Mouse (Mus musculus) bone marrow macrophage, adult 2 months (primary cell): Measurements from ENCODE around the gene Fam129a. TPM values are rescaled to one million over a fixed set of nuclear protein-coding genes. Genes with fewer than 3 reads are reported as not detected.

Experiments used
- H3K27ac ChIP-seq: 2 replicates; pipeline ENCODE4 v1.5.1; 2012; ENCODE audit warnings: low read depth, low read length; ENCODE audit not compliant: insufficient read depth
- H3K4me1 ChIP-seq: 2 replicates; pipeline ENCODE4 v1.6.1; 2012; ENCODE audit warnings: low read length; ENCODE audit not compliant: control insufficient read depth, insufficient read depth
- H3K4me3 ChIP-seq: 2 replicates; pipeline ENCODE4 v1.5.1; 2012; ENCODE audit warnings: mild to moderate bottlenecking, low read length, moderate library complexity; ENCODE audit not compliant: insufficient read depth
- CTCF ChIP-seq: IDR thresholded peaks from 2 replicates; pipeline ENCODE4 v1.5.1; 2012; ENCODE audit warnings: low read depth, mild to moderate bottlenecking, low read length, moderate library complexity
- POLR2A ChIP-seq: IDR thresholded peaks from 2 replicates; pipeline ENCODE4 v1.6.1; 2012; ENCODE audit warnings: mild to moderate bottlenecking, low read depth, low read length, borderline replicate concordance
- polyA plus RNA-seq: library from polyadenylated mRNA; stranded (reverse); fragments of >200 nt; gene quantifications from 2 replicates; pipeline ENCODE4 v1.2.4, GENCODE M21; 2012; ENCODE audit not compliant: missing spikeins, insufficient read depth, insufficient read length

The Fam129a gene
- polyA plus RNA-seq, 1 experiment: 56.4 TPM

DNA sequence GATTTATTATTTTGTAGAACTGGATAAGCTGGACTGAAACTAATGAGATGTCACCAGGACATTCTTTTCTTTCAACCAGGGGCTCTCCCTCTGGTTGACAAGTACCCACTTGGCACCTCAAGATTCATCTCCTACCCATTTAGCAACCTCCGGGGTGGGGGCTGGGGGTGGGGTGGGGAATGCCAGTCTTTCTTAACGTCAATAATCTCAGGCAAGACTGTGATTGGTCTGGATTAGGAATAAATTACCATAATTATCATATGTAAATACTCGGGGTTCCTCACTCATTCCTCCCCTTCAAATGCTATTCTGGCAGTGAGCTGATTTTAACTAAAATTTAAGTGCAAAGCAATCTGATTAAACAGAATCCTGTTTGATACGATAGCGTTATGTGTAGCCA, 7.6 kb upstream of the Fam129a start:
- Histone ChIP-seq H3K4me3 (no peak overlapping the region), H3K27ac (no peak overlapping the region), H3K4me1 (no peaks in the 10 kb centered on the region)
- TF ChIP-seq CTCF: no peak
- TF ChIP-seq POLR2A: no peak

DNA sequence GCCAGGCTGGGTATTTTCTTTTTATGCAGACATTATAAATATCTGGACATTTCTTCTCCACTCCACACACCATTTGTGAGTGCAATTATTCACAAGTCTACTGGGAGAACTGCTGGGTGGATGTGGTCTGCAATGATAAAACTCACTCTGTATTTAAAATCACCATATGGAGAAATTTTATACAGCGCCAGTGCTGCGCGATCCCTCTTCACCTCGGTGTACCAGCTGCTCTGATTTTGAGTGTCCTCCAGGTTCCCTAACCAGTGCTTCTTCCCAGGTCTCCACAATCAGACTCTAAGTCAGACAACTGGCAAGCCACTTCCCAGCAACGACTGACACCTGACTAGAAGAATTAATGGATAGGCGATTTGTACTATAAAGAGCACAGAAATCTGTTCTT, 7.1 kb upstream of the Fam129a start:
- H3K27ac ChIP-seq: no peak overlapping the region
- H3K4me3 ChIP-seq: no peak overlapping the region
- H3K4me1 ChIP-seq: no peaks in the 10 kb centered on the region
- TF ChIP-seq CTCF (no peak), POLR2A (no peak)

DNA sequence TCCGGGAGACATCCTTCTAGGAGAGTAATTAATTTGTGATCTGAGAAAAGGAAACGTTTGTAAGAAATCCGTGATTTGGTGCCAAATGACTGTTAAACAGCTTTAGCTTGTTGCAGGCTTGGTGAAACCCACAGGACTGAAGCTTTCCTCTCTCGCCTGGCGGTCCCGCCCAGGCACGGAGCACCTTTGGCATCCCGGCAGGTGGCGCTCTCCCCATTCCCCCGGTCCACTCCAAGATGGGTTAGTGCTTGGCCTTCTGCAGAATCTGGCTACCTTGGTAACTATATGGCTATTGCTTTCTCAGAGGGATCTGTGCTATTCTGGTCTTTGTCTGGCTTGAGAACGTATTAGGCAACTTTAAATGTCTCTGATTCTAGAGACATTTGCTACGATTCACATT, 6.6 kb upstream of the Fam129a start:
- H3K4me3 ChIP-seq: no peak overlapping the region
- TF ChIP-seq POLR2A: no peak
- peak; percentile 90 for TF ChIP-seq CTCF
- H3K4me1 ChIP-seq: no peaks in the 10 kb centered on the region

DNA sequence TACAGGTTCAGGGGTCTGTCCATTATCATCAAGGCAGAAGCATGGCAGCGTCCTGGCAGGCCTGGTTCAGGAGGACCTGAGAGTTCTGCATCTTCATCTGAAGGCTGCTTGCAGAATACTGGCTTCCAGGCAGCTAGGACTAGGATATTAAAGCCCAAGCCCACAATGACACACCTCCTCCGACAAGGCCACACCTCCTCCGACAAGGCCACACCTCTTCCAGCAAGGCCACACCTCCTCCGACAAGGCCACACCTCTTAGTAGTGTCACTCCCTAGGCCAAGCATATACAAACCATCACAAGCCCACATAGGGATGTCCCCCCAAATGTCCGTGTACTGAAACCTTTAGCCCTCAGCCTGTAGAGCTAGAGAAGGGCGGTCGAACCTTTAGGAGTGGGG, 2.3 kb upstream of the Fam129a start:
- Histone ChIP-seq H3K4me3 (no peak overlapping the region), H3K27ac (no peak overlapping the region), H3K4me1 (peaks cover 7% of the 10 kb centered on the region)
- TF ChIP-seq CTCF (no peak), POLR2A (no peak)

More for the DNA sequence above, 6.6 kb upstream of the Fam129a start:
- H3K27ac ChIP-seq: no peak overlapping the region

DNA sequence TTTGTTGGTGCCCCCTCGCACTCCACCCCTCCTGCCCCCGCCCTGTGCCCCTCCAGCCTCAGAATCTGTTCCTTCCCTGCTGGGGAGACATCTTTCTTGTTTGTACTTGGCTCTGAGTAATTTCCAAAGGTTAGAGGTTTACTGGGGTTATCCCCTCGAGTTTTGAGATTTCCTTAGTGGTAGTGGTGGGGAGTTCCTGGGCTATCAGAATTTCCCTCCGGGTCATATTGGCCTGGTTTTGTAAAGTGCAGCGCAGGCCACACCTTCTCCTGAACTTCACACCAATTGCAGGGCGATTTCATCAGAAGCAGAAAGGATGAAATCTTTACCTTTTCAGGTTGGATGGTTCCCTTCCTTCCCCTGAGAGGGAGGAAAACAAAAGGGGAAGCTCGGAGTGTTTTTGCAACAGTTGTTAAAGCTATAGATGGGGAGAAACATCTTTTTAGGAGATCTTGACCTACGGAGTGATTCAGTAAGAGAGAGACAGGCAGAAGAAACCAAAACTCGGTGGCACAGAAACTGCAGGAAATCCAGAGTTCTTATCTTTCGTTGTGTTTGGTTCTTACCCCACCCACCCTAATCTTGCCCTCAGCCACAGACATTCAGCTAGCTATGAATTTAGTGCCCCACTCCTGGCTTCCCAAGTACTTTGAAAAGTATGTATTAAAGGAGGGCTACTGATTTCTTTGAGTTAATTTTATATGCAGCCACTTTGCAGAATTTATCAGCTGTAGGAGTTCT, 1.0 kb downstream of the Fam129a start:
- Histone ChIP-seq H3K4me1 (peaks cover 7% of the 10 kb centered on the region), H3K4me3 (peak overlapping the region; percentile 79), H3K27ac (no peak overlapping the region)
- TF ChIP-seq CTCF (no peak), POLR2A (no peak)

DNA sequence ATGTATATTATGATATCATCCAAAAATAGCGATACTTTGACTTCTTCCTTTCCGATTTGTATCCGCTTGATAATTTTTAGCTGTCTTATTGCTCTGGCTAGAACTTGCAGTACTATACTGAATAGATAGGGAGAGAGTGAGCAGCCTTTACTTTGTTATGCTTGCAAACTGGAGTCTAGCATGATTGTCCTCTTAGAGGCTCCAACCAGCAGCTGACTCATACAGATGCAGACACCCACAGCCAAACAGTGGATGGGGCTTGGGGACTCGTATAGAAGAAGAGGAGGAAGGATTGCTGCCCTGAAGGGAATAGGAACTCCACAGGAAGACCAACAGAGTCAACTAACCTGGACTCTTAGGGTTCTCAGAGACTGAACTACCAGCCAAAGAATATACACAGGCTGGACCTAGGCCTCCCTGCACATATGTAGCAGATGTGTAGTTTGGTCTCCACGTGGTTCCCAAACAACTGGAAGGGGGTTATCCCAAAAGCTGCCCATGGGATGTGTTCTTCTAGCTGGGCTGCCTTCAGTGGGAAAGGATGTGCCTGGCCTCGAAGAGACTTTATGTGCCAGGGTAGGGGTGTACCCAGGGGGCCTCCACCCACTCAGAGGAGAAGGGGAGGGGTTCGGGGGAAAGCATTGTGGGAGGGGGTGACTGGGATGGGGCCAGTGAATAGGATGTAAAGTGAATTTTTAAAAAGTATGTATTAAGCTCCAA, 1.8 kb downstream of the Fam129a start:
- Histone ChIP-seq H3K4me1 (peaks cover 7% of the 10 kb centered on the region), H3K4me3 (no peak overlapping the region), H3K27ac (no peak overlapping the region)
- TF ChIP-seq CTCF (no peak), POLR2A (no peak)

DNA sequence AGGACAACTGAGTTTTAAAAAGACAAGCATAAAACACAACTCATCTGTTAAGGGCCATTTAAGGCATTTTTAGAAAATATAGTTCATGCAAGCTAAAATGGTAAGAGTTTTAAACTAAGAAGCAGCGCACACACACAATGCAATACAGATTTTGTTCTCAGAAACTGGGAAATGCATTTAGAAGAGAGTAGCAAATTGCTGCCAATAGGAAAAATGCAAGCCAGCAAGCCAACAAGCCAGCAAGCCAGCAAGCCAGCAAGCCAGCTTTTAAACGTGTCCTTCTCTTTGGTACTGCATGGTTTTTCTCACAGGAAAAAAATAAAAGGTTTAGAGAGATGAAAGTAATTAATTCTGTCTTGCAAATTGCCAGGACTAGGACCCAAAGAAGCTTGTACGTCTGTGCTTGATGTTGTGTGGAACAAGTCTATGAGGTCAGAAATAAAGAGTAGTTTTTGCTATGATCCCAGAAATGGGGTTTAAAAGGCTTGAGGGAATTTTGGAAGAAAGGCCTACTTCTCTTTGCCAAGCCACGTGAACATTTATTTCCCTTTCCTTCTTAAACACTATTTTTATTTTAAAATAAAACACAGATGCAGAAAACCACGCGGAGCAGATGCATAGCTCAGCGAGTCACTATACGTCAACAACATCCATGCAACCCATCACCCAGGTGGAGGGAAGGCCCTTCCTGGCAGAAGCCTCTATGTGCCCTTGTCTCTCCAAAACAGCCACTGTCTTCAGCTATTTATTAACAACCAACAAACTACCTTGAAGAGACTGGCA, 9.4 kb downstream of the Fam129a start:
- Histone ChIP-seq H3K27ac (no peak overlapping the region), H3K4me3 (no peak overlapping the region), H3K4me1 (peaks cover 15% of the 10 kb centered on the region)
- TF ChIP-seq POLR2A: no peak

DNA sequence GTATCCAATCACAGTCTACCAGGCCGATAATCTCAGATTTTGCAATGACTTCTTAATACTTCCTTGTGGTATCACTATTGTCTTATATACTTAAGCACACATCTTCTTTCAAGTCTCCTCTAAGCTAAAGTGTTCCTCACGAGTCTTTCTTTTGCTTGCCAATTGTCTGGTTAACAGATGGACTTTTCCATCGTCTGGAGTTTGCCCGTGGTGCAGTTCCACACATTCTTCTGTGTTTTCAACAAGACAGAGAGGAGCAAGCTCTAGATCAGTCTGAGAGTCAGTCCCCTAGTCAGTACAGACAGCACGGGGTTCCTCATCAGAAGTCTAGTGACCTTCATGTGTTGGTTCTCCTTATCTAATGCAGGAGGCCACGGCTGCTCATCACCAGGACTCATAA, 10.5 kb downstream of the Fam129a start:
- TF ChIP-seq POLR2A (no peak), CTCF (no peak)
- peaks cover 19% of the 10 kb centered on the region for H3K4me1 ChIP-seq

DNA sequence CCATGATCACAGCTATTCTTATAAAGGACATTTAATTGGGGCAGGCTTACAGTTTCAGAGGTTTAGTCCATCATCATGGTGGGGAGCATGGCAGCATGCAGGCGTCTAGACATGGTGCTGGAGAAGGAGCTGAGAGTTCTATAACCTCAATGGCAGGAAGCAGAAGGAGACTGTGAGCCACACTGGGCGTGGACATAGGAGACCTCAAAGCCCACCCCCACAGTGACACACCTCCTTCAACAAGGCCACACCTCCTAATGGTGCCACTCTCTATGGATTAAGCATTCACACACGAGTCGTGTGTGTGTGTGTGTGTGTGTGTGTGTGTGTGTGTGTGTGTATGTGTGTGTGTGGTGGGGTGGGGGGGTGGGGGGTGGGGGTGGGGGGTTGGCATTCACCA, 11.0 kb downstream of the Fam129a start:
- Histone ChIP-seq H3K27ac (no peak overlapping the region), H3K4me1 (peaks cover 19% of the 10 kb centered on the region), H3K4me3 (no peak overlapping the region)
- TF ChIP-seq CTCF: no peak
- TF ChIP-seq POLR2A: no peak

More for the DNA sequence above, 10.5 kb downstream of the Fam129a start:
- Histone ChIP-seq H3K27ac (no peak overlapping the region), H3K4me3 (no peak overlapping the region)
